Mouse (Mus musculus) heart, embryonic 11.5 days (tissue): ENCODE data around the gene Gkn3. TPM values are rescaled to one million over a fixed set of nuclear protein-coding genes. Genes with fewer than 3 reads are reported as not detected.

Source experiments
- ATAC-seq: fragments of 200-750 bp; cut with Nextera tagmentation; replicated peaks from 2 replicates; pipeline ENCODE4 v1.8.0; 2017; ENCODE audit warnings: moderate library complexity; ENCODE audit not compliant: insufficient number of reproducible peaks, low FRiP score, low TSS enrichment
- H3K27ac ChIP-seq: fragments of 300-500 bp; sonication (generic); 2 replicates; pipeline ENCODE4 v1.5.1; 2014; ENCODE audit warnings: mild to moderate bottlenecking, low read depth, low read length
- H3K27me3 ChIP-seq: fragments of 300-500 bp; sonication (generic); 2 replicates; pipeline ENCODE4 v1.6.1; 2014; ENCODE audit warnings: mild to moderate bottlenecking, low read length, mixed read lengths; ENCODE audit not compliant: control insufficient read depth, insufficient read depth
- H3K36me3 ChIP-seq: fragments of 300-500 bp; sonication (generic); 2 replicates; pipeline ENCODE4 v1.6.1; 2014; ENCODE audit warnings: mild to moderate bottlenecking, low read length, moderate library complexity, mixed read lengths; ENCODE audit not compliant: control insufficient read depth, insufficient read depth
- H3K4me1 ChIP-seq: fragments of 300-500 bp; sonication (generic); 2 replicates; pipeline ENCODE4 v1.6.1; 2014; ENCODE audit warnings: low read length; ENCODE audit not compliant: control insufficient read depth, insufficient read depth
- H3K4me2 ChIP-seq: fragments of 300-500 bp; sonication (generic); 2 replicates; pipeline ENCODE4 v1.6.1; 2014; ENCODE audit warnings: mild to moderate bottlenecking, moderate library complexity
- H3K4me3 ChIP-seq: fragments of 300-500 bp; sonication (generic); 2 replicates; pipeline ENCODE4 v1.5.1; 2014; ENCODE audit warnings: low read depth, low read length
- H3K9ac ChIP-seq: fragments of 300-500 bp; sonication (generic); 2 replicates; pipeline ENCODE4 v1.6.1; 2014; ENCODE audit warnings: mild to moderate bottlenecking, low read depth, low read length, moderate library complexity
- H3K9me3 ChIP-seq: fragments of 300-500 bp; sonication (generic); replicated peaks from 2 replicates; pipeline ENCODE4 v1.6.1; 2016; ENCODE audit warnings: low read length; ENCODE audit not compliant: control insufficient read depth
- WGBS: fragments of 180-500 bp; shearing (Covaris S2); extraction: QIAGEN DNeasy Blood & Tissue Kit; methylation state at CpG from one replicate; pipeline ENCODE4 v1.1.7; 2014; ENCODE audit not compliant: insufficient replicate concordance; 5-methylcytosine and 5-hydroxymethylcytosine counted together
- polyA plus RNA-seq: library from polyadenylated mRNA; unstranded; fragments of >200 nt; fragmentation: Nextera tagmentation; extraction: Ambion mirVana; gene quantifications from 2 replicates; pipeline ENCODE4 v1.2.1, GENCODE M21; 2014

Gkn3 gene
- polyA plus RNA-seq: 1.3 and 2.1 TPM in 2 replicates

GRCm38 (mm10) chr6:87388877-87389276 lies at the start of gene Gkn3:
Gkn3 (minus strand) TSS chr6:87388935.
- H3K27ac ChIP-seq: no peak within 1 kb of the TSS
- ATAC-seq: no peak
- no peak within 1 kb of the TSS for H3K4me3 ChIP-seq
- H3K4me2 ChIP-seq: no peak within 1 kb of the TSS
- no peak within 1 kb of the TSS for H3K9ac ChIP-seq
- no peaks in the 10 kb centered on the region for H3K36me3 ChIP-seq
- H3K4me1 ChIP-seq: 0 out of 2 replicates have a peak, but pooled peaks cover 3% of the 10 kb centered on the region
- peaks cover 38% of the 10 kb centered on the region for H3K27me3 ChIP-seq
- 42% methylated on average over 7 of the region's 7 CpGs for WGBS
- no peaks in the 10 kb centered on the region for H3K9me3 ChIP-seq

- no peaks in the 10 kb centered on the region for H3K27me3 ChIP-seq
- 55% methylated on average over 8 of the region's 8 CpGs for WGBS
- peak overlapping the region; percentile 22; the same call in 1 of the 2 replicates for H3K27ac ChIP-seq
- H3K36me3 ChIP-seq: no peaks in the 10 kb centered on the region
- H3K4me2 ChIP-seq: peak overlapping the region; percentile 46
- H3K9me3 ChIP-seq: no peaks in the 10 kb centered on the region
- 0 out of 2 replicates have a peak overlapping the region, but pooled peaks have one; percentile 34 for H3K9ac ChIP-seq
- H3K4me3 ChIP-seq: no peak overlapping the region
- peaks cover 27% of the 10 kb centered on the region for H3K4me1 ChIP-seq
- no peak for ATAC-seq
Observed at GRCm38 (mm10) chr6:87436745-87437144, 48.0 kb upstream of the Gkn3 start.

DNA sequence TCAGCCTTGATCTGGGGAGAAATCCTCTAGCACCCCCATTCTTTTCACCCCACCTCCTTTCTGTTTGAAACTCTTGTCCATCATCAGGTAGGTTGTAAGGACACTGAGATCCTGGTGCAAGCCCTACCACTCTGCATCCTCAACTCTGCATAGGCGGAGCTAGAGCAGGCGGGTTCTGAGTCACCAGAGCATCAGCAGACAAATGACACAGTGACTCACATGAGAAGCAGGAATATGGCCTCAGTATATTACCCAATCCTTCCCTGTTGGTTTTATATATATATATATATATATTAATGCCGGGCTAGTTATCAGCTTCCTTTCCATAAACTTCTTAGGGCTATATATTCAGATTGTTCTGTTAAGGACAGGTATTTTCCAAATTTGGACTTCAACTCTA lies 47.1 kb upstream of the Gkn3 start:
- no peak overlapping the region for H3K9ac ChIP-seq
- no peaks in the 10 kb centered on the region for H3K27me3 ChIP-seq
- no peaks in the 10 kb centered on the region for H3K36me3 ChIP-seq
- no peak overlapping the region for H3K4me3 ChIP-seq
- H3K4me2 ChIP-seq: no peak overlapping the region
- WGBS: 95% methylated on average over 3 of the region's 3 CpGs
- H3K27ac ChIP-seq: no peak overlapping the region
- H3K9me3 ChIP-seq: no peaks in the 10 kb centered on the region
- H3K4me1 ChIP-seq: peaks cover 18% of the 10 kb centered on the region
- ATAC-seq: no peak

GRCm38 (mm10) chr6:87428487-87429044 lies 39.8 kb upstream of the Gkn3 start, which contains the start of gene Bmp10:
Bmp10 (plus strand) TSS chr6:87428994.
- peaks cover 16% of the 10 kb centered on the region for H3K4me1 ChIP-seq
- WGBS: 43% methylated on average over 7 of the region's 7 CpGs
- H3K27me3 ChIP-seq: peaks cover 12% of the 10 kb centered on the region; the same call in 1 of the 2 replicates
- ATAC-seq: no peak
- peak within 1 kb of the TSS; percentile 37 for H3K4me3 ChIP-seq
- H3K9ac ChIP-seq: peak within 1 kb of the TSS; percentile 72
- peak within 1 kb of the TSS; percentile 70 for H3K27ac ChIP-seq
- H3K9me3 ChIP-seq: no peaks in the 10 kb centered on the region
- H3K36me3 ChIP-seq: no peaks in the 10 kb centered on the region
- peak within 1 kb of the TSS; percentile 37 for H3K4me2 ChIP-seq

DNA sequence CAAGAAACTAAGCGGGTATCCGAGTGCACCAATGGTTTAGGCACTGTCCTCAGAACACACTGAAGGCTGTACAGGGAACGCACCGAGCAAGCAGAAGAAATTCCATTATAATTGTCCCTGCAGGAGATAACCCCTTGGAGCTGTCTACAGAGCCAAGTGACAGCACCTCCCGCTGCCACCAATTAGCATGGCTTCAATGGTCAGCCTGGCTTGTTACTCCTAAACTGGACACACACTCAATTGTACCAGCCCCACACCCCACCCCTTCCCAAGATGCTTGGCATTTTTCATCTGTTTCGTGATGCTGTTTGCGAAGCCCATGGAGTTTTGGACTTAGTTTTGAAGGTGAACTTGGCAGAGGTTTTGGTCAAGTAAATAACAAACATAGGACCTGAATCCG lies 38.9 kb upstream of the Gkn3 start:
- H3K4me2 ChIP-seq: peak overlapping the region; percentile 29; the same call in 1 of the 2 replicates
- 38% methylated on average over 8 of the region's 8 CpGs for WGBS
- H3K27ac ChIP-seq: 0 out of 2 replicates have a peak overlapping the region, but pooled peaks have one; percentile 63
- H3K4me3 ChIP-seq: no peak overlapping the region
- peaks cover 12% of the 10 kb centered on the region; the same call in 1 of the 2 replicates for H3K27me3 ChIP-seq
- H3K9me3 ChIP-seq: no peaks in the 10 kb centered on the region
- H3K9ac ChIP-seq: no peak overlapping the region
- 0 out of 2 replicates have a peak, but pooled peaks have one; percentile 53 for ATAC-seq
- no peaks in the 10 kb centered on the region for H3K36me3 ChIP-seq
- peaks cover 23% of the 10 kb centered on the region for H3K4me1 ChIP-seq

GRCm38 (mm10) chr6:87426954-87427353 lies 38.2 kb upstream of the Gkn3 start:
- Histone ChIP-seq H3K4me3 (no peak overlapping the region), H3K9me3 (no peaks in the 10 kb centered on the region), H3K27ac (peak overlapping the region; percentile 41; the same call in 1 of the 2 replicates), H3K4me2 (peak overlapping the region; percentile 29; the same call in 1 of the 2 replicates), H3K27me3 (peaks cover 12% of the 10 kb centered on the region; the same call in 1 of the 2 replicates), H3K4me1 (peaks cover 28% of the 10 kb centered on the region), H3K9ac (no peak overlapping the region), H3K36me3 (no peaks in the 10 kb centered on the region)
- 43% methylated on average over 5 of the region's 5 CpGs for WGBS
- ATAC-seq: 0 out of 2 replicates have a peak, but pooled peaks have one; percentile 11

DNA sequence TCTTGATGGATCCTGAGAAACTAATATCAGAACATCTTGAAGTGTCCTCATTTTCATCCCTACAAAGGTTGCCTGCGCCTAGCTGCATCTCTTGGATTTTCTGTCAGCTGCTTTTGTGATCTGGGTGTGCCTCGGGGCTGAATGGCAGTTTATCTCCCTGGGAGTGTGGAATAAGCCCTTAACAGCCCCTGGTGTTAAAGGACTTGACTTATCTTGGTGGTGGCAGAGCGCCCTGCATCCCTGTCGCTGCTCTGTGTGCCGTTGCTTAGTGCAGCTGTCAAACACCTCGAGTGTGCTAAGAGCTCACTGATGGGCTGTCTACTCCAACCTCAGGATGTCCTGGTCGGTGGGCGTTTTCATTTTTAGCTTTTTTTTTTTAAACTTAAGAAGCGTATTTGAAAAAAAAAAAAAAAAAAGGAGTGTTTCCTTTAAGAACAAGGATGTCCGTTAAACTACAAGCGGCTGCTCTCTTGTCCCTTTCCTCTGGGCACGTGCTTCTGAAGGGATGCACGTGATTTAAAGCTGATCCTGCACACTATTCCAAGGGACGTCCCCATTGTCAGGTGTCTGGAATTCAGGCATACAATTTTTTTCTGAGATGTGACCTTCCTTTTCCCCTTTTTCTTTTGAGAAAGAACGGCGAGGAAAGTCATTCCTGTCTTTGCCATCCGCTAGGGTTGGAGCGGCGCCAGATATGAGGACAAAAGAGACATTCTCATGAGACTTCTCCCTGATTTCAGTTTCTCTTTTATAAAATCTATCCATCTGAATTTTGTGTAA lies 35.5 kb upstream of the Gkn3 start:
- Histone ChIP-seq H3K4me3 (no peak overlapping the region), H3K9me3 (no peaks in the 10 kb centered on the region), H3K9ac (no peak overlapping the region), H3K36me3 (no peaks in the 10 kb centered on the region), H3K4me2 (peak overlapping the region; percentile 46), H3K27ac (0 out of 2 replicates have a peak overlapping the region, but pooled peaks have one; percentile 22), H3K4me1 (peaks cover 35% of the 10 kb centered on the region), H3K27me3 (peaks cover 12% of the 10 kb centered on the region; the same call in 1 of the 2 replicates)
- 31% methylated on average over 19 of the region's 19 CpGs for whole genome bisulfite sequencing
- peak; percentile 53; the same call in 1 of the 2 replicates for ATAC-seq

DNA sequence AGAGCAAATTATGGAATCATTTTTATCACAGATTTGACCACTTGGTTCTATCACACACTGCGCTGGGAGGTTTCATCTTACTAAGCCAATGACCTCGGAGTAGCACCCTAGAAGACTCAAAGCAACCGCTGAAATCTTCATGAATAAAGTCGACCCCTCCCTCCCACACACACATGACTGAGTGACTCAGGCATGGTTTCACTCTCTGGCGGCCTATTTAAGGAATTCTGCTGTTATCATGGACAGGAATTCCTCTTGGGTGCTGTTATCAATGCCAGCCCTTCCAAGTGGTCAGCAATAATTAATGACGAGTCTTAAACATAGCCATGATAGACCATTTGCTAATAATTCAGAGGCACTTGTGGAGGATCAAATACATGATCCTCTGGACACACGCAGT lies 33.6 kb upstream of the Gkn3 start:
- H3K27ac ChIP-seq: no peak overlapping the region
- H3K9ac ChIP-seq: no peak overlapping the region
- H3K27me3 ChIP-seq: peaks cover 9% of the 10 kb centered on the region; the same call in 1 of the 2 replicates
- ATAC-seq: no peak
- peaks cover 35% of the 10 kb centered on the region for H3K4me1 ChIP-seq
- no peaks in the 10 kb centered on the region for H3K9me3 ChIP-seq
- 27% methylated on average over 7 of the region's 7 CpGs for WGBS
- H3K36me3 ChIP-seq: no peaks in the 10 kb centered on the region
- no peak overlapping the region for H3K4me3 ChIP-seq
- peak overlapping the region; percentile 32; the same call in 1 of the 2 replicates for H3K4me2 ChIP-seq
